Mouse (Mus musculus) cerebellum, adult 2 months (tissue): ENCODE results near the gene Srrm4.

Source experiments
- CTCF ChIP-seq: fragments of 200-500 bp; IDR thresholded peaks from 2 replicates; pipeline ENCODE4 v1.5.1; 2011; ENCODE audit warnings: low read depth, mild to moderate bottlenecking, control low read depth, low read length, moderate library complexity, borderline replicate concordance; ENCODE audit not compliant: insufficient read depth
- POLR2A ChIP-seq: fragments of 200-500 bp; IDR thresholded peaks from 2 replicates; pipeline ENCODE4 v1.6.1; 2011; ENCODE audit warnings: low read length, control low read depth, borderline replicate concordance; ENCODE audit not compliant: insufficient read depth

- TF ChIP-seq CTCF (no peak), POLR2A (no peak)
Measured at GRCm38 (mm10) chr5:116406507-116406906, 185.1 kb downstream of the Srrm4 start.
